Mouse (Mus musculus) brown adipose tissue, adult 24 weeks (tissue): Measurements from ENCODE around the gene Adamtsl4. TPM values are rescaled to one million over a fixed set of nuclear protein-coding genes. Genes with fewer than 3 reads are reported as not detected.

Experiments
- H3K27ac ChIP-seq: fragments of 200-500 bp; replicated peaks from 2 replicates; pipeline ENCODE4 v1.5.1; 2012; ENCODE audit warnings: low read depth, mild to moderate bottlenecking, low read length
- H3K4me1 ChIP-seq: fragments of 200-500 bp; 2 replicates; pipeline ENCODE4 v1.6.1; 2012; ENCODE audit warnings: low read length, mixed read lengths; ENCODE audit not compliant: control insufficient read depth, insufficient read depth, insufficient read length
- H3K4me3 ChIP-seq: fragments of 200-500 bp; 2 replicates; pipeline ENCODE4 v1.5.1; 2012; ENCODE audit warnings: low read depth, mild to moderate bottlenecking, low read length, moderate library complexity; ENCODE audit not compliant: insufficient read depth
- polyA plus RNA-seq: library from polyadenylated mRNA; stranded (reverse); fragments of >200 nt; gene quantifications from 2 replicates; pipeline ENCODE4 v1.2.4, GENCODE M21; 2012; ENCODE audit not compliant: missing spikeins, insufficient read depth, insufficient read length

Adamtsl4 gene
- polyA plus RNA-seq, 1 experiment = 6.6 TPM

- H3K4me3 ChIP-seq = no peak overlapping the region
- H3K4me1 ChIP-seq = no peaks in the 10 kb centered on the region
- H3K27ac ChIP-seq = no peak overlapping the region
These were observed 21.3 kb upstream of the Adamtsl4 start for GRCm38 (mm10) chr3:95709044-95709443.

- H3K4me3 ChIP-seq = no peak overlapping the region
- no peak overlapping the region for H3K27ac ChIP-seq
These were observed 19.8 kb upstream of the Adamtsl4 start for GRCm38 (mm10) chr3:95707497-95707896.

DNA sequence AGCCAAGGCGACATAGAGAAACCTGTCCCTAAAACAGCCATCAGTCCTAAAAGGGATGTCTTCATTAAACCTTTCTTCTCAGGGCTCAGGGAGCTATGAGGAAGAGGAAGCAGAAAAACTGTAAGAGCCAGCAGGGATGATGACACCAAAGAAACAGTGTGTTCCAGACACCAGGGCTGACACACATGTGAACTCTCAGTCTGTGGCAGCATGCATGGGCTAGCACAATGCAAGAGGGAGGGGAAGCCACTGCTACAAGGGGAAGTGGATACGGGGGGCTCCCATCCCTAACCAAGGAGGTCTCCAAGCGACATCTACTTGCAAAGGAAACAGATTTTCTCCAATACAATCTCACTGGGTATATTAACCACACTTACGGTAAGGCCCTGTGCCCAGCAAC lies 18.6 kb upstream of the Adamtsl4 start:
- Histone ChIP-seq H3K4me3 (no peak overlapping the region), H3K4me1 (no peaks in the 10 kb centered on the region), H3K27ac (no peak overlapping the region)

More at GRCm38 (mm10) chr3:95707497-95707896, 19.8 kb upstream of the Adamtsl4 start:
- H3K4me1 ChIP-seq = no peaks in the 10 kb centered on the region

DNA sequence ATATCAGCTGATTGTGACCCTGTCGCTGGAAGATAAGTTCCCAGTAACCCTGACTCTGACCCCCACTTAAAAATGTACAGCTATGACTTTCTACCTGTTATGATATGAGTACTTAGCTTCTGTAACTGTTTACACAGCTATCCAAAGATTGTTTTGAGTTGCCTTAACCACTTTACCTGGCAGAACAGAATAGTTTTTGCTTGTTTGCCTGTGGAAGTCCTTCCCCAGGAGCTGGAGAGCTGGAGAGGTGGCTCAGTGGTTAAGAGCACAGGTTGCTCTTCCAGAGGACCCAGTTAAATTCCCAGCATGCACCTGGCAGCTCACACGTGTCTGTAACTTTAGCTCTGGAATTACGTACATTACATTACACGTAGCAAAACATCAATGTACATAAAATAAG lies 16.9 kb upstream of the Adamtsl4 start:
- H3K4me1 ChIP-seq = 0 out of 2 replicates have a peak, but pooled peaks cover 4% of the 10 kb centered on the region
- no peak overlapping the region for H3K27ac ChIP-seq
- no peak overlapping the region for H3K4me3 ChIP-seq

- H3K4me3 ChIP-seq = no peak overlapping the region
- 0 out of 2 replicates have a peak, but pooled peaks cover 4% of the 10 kb centered on the region for H3K4me1 ChIP-seq
- H3K27ac ChIP-seq = no peak overlapping the region
These were observed 15.6 kb upstream of the Adamtsl4 start for GRCm38 (mm10) chr3:95703276-95703675.

DNA sequence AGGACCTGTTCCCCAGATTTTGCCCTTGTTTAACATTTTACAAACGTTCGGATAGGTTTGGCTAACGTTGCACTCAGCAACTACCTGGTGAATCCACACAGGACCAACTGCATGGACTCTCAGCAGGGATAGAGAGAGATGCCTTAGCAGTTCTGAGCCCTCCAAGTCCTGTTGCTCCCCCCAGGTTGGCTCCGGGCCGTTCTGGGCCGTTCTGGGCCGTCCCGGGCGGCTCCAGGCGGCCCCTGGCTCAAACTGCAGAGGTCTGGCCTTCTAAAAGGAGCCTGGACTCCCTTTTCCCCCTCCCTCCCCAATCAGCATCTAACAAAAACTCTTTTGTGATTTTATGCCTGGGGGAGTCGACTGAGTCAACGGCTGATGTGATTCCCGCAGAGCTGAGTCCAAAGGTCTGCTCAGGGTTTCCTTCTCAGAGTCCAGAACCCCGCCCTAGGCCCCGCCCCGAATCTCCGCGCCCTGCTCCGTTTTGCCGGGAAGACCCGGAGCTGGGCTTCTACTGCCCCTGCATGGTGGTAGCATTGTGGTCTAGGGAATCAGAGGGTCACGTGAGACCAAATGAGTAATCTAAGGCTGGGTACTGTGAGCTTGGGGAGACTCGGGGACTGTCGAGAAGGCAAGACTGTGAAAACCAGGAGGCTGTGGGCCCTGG lies 14.3 kb upstream of the Adamtsl4 start:
- Histone ChIP-seq H3K27ac (0 out of 2 replicates have a peak overlapping the region, but pooled peaks have one; percentile 10), H3K4me3 (peak overlapping the region; percentile 49), H3K4me1 (0 out of 2 replicates have a peak, but pooled peaks cover 4% of the 10 kb centered on the region)

DNA sequence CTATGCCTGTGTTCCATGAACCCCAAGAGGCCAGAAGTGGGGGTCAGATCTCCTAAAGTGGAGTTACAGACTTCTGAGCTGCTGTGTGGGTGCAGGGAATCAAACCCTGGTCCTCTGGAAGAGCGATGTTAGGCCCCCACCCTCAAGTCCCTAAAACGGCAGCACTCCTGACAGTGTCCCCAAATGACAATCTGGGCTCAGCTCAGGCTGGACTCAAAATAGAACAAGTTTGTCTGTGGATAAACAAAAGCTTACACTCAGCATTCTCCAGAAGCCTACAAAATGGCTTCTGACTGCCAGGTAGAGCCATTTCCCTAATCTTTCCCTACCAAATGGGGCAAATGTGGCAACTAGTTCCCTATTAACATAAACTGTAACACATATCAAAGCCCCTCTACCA lies 13.4 kb upstream of the Adamtsl4 start:
- Histone ChIP-seq H3K4me3 (no peak overlapping the region), H3K27ac (no peak overlapping the region), H3K4me1 (0 out of 2 replicates have a peak, but pooled peaks cover 4% of the 10 kb centered on the region)

GRCm38 (mm10) chr3:95700233-95700681 lies 12.5 kb upstream of the Adamtsl4 start:
- Histone ChIP-seq H3K4me3 (no peak overlapping the region), H3K27ac (no peak overlapping the region), H3K4me1 (0 out of 2 replicates have a peak, but pooled peaks cover 4% of the 10 kb centered on the region)

- Histone ChIP-seq H3K27ac (no peak overlapping the region), H3K4me1 (peaks cover 16% of the 10 kb centered on the region), H3K4me3 (no peak overlapping the region)
These were observed 10.6 kb upstream of the Adamtsl4 start for GRCm38 (mm10) chr3:95698286-95698685.

DNA sequence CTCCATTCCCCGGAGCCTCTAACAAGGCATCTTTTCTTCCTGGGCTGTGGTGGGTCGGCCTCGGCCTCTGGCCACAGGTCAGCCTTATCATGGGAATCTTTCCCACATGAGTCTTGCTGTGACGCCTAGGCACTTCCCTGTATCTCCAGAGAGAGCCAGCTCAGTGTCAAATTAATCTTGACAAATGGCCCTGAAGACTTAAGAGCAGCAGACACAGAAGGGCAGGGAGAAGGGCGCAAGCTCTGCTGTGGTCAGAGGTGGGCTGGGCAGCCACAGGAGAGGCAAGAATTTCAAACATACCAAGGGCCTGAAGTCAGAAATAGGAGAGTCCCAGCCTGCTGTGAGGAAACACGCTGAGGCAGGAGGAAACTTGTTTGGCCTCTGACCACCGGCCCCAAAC lies 8.6 kb upstream of the Adamtsl4 start:
- H3K27ac ChIP-seq = no peak overlapping the region; the same call in 1 of the 2 replicates
- H3K4me1 ChIP-seq = peaks cover 16% of the 10 kb centered on the region
- no peak overlapping the region for H3K4me3 ChIP-seq

DNA sequence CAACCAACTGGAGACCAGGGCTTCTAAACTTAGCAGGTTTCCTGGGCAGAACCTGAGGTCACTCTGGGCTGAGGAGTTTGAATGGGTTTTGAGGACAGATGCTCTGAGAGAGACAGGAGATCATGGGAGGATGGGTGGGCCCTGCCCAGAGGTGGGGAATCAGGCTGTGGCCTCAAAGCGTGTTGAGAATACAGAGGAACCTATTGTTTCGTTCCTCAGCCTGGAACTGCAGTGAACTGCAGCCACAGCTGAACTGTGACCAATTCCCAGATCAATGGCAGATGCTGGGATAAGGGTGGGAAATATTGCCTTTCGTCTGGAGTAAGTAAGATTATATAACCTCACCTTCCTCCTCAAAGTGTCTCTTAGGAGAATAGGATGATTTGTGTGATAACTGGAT lies 8.1 kb upstream of the Adamtsl4 start:
- H3K27ac ChIP-seq = no peak overlapping the region
- peaks cover 16% of the 10 kb centered on the region for H3K4me1 ChIP-seq
- no peak overlapping the region for H3K4me3 ChIP-seq

DNA sequence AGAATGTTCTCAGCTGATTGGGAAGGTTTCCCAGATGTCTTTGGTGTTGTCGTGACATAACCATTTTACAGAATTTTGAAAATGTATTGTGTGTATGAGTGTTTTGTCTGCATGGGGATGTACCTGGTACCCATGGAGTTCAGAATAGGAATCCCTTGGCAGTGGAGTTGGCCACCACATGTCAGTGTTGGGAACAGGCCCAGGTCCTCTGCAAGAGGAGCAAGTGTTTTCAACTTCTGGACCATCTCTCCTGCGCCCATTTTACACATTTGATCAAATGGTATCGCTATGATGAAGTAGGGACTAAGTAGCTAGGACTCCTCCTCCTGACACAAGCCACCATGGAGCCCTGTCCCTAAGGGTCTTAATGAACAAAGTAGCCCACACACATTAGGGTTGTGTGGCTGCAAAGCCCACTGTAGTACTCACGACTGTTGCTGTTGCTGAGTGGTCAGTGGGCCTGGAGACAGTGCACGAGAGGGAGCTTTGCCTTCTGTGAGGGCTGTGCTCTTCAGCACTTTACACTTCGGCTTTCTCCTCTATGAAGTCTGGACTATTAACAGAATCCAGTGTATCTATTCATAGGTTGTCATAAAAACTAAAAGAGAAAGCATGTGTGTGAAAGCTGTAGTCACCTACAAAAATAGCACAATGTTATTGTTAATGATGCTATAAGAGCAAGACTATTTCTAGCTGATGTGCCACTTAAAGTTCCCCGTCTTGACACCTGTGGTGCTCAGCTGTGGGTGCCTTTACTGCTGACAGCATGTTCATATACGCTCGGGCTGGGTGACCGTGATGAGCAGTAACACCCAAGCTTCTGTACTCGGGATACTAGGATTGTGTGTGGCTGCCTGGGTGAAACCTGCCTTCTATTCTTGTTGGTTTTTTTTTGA lies 7.3 kb upstream of the Adamtsl4 start:
- peaks cover 13% of the 10 kb centered on the region for H3K4me1 ChIP-seq
- 0 out of 2 replicates have a peak overlapping the region, but pooled peaks have one; percentile 5 for H3K27ac ChIP-seq
- no peak overlapping the region for H3K4me3 ChIP-seq

DNA sequence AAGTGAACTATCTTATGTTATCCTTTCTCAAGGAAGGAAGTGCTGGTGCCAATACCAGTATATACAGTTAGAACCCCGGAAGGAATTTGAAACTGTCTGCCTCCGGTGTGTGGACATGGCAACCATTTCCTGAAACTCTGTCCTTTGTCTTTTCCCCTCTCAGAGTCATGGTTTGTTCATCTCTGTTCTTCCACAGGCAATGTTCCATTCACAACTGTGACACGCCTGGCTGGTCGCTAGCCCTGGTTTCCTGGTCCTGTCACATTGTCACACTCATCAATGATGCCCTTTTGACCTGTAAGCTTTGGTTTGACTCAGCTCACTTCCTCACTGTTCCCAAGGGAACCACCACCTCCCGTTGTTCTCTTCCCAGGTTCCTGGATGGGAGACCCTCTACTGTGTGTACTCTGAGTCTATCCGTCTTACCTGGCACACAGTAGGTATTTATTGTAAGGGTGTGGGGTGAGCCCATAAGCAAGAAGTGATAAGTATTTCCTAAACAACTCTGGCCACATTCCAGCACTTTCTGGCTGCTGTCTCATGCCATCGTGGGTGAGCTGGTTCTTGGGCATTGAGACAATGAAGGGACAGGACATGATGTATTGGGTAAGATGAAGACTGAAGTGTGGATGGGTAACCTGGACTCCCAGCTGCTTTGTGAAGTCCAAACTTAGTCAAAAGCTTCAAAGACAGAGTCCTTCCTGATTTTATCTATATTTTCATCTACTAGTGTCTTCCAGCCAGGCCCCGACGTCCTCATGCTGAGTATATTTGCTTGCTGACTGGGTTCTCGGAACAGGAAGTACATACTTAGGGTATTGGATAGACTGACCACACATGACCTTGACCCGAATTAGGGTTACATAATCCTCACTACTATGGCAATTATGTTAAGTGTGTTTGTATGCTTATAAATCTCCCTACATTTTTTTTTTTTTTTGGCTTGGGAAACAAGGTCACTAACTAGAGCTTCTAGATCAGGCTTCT lies 6.4 kb upstream of the Adamtsl4 start:
- H3K4me1 ChIP-seq = peaks cover 13% of the 10 kb centered on the region
- H3K27ac ChIP-seq = peak overlapping the region; percentile 17
- H3K4me3 ChIP-seq = no peak overlapping the region

GRCm38 (mm10) chr3:95692677-95693076 lies 5.0 kb upstream of the Adamtsl4 start:
- no peak overlapping the region for H3K27ac ChIP-seq
- H3K4me1 ChIP-seq = peaks cover 13% of the 10 kb centered on the region
- H3K4me3 ChIP-seq = no peak overlapping the region
